Comparison of ENCODE assay signal across 7 mouse cellular contexts in the genomic region with DNA sequence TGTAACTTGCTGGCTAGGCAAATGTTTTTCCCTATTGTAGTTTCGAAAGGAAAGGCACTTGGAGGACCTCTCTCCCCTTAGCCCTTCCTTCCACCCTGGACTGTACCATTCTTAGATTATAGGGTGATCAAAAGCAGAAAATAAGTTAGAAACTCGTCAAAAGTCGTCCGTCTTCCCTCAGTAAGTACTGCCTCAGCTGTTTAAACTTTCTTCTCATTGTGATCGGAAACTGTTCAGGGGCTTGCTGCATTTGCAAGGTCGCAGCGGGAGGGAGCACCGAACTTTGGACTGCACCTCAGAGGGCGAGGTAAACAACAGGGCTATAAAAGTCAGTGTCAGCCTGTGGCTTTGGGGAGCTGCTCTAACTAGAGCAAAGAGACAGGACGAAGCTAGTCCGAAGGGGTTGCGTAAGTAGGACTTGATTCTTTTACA. TPM values are rescaled to one million over a fixed set of nuclear protein-coding genes. Genes with fewer than 3 reads are reported as not detected.
DNase-seq lines count a peak whose midpoint lies in the region; ATAC-seq and TF ChIP-seq lines count a peak whose summit lies in the region.

No protein-coding gene starts in this region.

- ATAC-seq in inflammation-experienced regulatory T-cells, adult 6 months = peak; percentile 79

- H3K27me3 ChIP-seq in small intestine, adult 2 months (ENCODE audit: control insufficient read depth, insufficient read depth, low read length) = no peaks in the 10 kb centered on the region

- TF ChIP-seq CTCF in small intestine, adult 2 months (IDR thresholded peaks at IDR 0.05; ENCODE audit: extremely low read depth, insufficient read length, insufficient replicate concordance, low read depth, low read length) = no peak

- peaks cover 18% of the 10 kb centered on the region for H3K36me3 ChIP-seq in small intestine, adult 2 months (ENCODE audit: control insufficient read depth, insufficient read depth, low read length)

- peak overlapping the region; percentile 56 for H3K4me3 ChIP-seq in small intestine, adult 2 months (ENCODE audit: low read depth, low read length)

- intact Hi-C loops in left cerebral cortex, postnatal 25 days (cut with DNase I) = loop anchor here (1.0 kb wide), 1 partner anchor 38 kb away; no protein-coding TSS in a partner anchor

- WGBS in small intestine, adult 2 months = under 1% methylated on average over 12 of the region's 12 CpGs

- H3K27ac ChIP-seq in small intestine, adult 2 months (ENCODE audit: insufficient read depth, low read depth, low read length) = peak overlapping the region; percentile 96

- TF ChIP-seq POLR2A in small intestine, adult 2 months (IDR thresholded peaks at IDR 0.05; ENCODE audit: low read depth, low read length) = peak; percentile 95

- peak; percentile 89 for DNase-seq in adrenal gland, adult 2 months
- DNase-seq in embryo, embryonic 10.5 days (ENCODE audit: low spot score) = peak; percentile 77
- peak; percentile 74 for DNase-seq in gastrocnemius, postnatal 25 days
- peak; percentile 40 to 50 for DNase-seq in left cerebral cortex, postnatal 25 days (ENCODE audit: low spot score in 2 of 2)
- peak; percentile 69 for DNase-seq in mesoderm, embryonic 11.5 days (ENCODE audit: low read depth, low spot score)

- H3K4me1 ChIP-seq in small intestine, adult 2 months (ENCODE audit: control insufficient read depth, insufficient read depth, insufficient read length, low read length) = peaks cover 13% of the 10 kb centered on the region; the same call in 1 of the 2 replicates

RNA-seq across cellular contexts. Expression of gene Selenop, which starts 2.3 kb away (rescaled TPM):
- total RNA-seq in adrenal gland, adult 2 months (2021) = 100 to 1,000 TPM; 364 to 372 TPM
- polyA plus RNA-seq in adrenal gland, adult 2 months (2012; rRNA removed) = 55.4 and 70.6 TPM in 2 replicates
- 100 to 1,000 TPM in 1 of 2 experiments, 10 to 100 TPM in 1; 96.8 to 141 TPM for total RNA-seq in gastrocnemius, postnatal 25 days (2021)
- polyA plus RNA-seq in inflammation-experienced regulatory T-cells, adult 6 months (2017; shearing (Covaris generic)) = 100 to 1,000 TPM in 2 of 3 experiments, 10 to 100 TPM in 1; 95.3 to 160 (median 152) TPM
- 100 to 1,000 TPM; 309 to 364 TPM for total RNA-seq in left cerebral cortex, postnatal 25 days (2021)
- polyA plus RNA-seq in small intestine, adult 2 months (2012; rRNA removed) = 201 and 1,598 TPM in 2 replicates

RNA-seq across cellular contexts. Expression of gene Ccdc152, which starts 32.7 kb away (rescaled TPM):
- total RNA-seq in adrenal gland, adult 2 months (2021) = not detected
- polyA plus RNA-seq in adrenal gland, adult 2 months (2012; rRNA removed) = not detected in 2 replicates
- not detected for total RNA-seq in gastrocnemius, postnatal 25 days (2021)
- 1 to 10 TPM in 1 of 3 experiments, under 1 TPM in 1, not detected in 1; 0.31 to 1.3 TPM for polyA plus RNA-seq in inflammation-experienced regulatory T-cells, adult 6 months (2017; shearing (Covaris generic))
- not detected for total RNA-seq in left cerebral cortex, postnatal 25 days (2021)
- 0.09 and 2.5 TPM in 2 replicates for polyA plus RNA-seq in small intestine, adult 2 months (2012; rRNA removed)

Comparison
In these comparisons a context has a peak if more than half of its experiments do, and no peak if none do; other contexts are left out.
1. Peak in every context shown above with its lines: DNase-seq, ATAC-seq, H3K4me3 ChIP-seq and H3K27ac ChIP-seq.